ENCODE assay signal across 9 mouse cellular contexts in genomic region chr2:153493393-153493731, GRCm38 (mm10). TPM values are rescaled to one million over a fixed set of nuclear protein-coding genes. Genes with fewer than 3 reads are reported as not detected.
A peak's percentile ranks its signal among the peaks of the same experiment; 100 is the strongest.
DNase-seq lines count a peak whose midpoint lies in the region; ATAC-seq and TF ChIP-seq lines count a peak whose summit lies in the region.
"Had no signal": no experiment of that assay in that cellular context is flagged by ENCODE, and none has a peak within 500 bp of the region (broad histone marks: within the 10 kb centered on the region; RNA-seq: fewer than 3 reads in every experiment).

No protein-coding gene starts in this region.

- TF ChIP-seq CTCF in layer of hippocampus, adult 2 months (conservative IDR thresholded peaks at IDR 0.05): no peak

- peak overlapping the region; percentile 70 for H3K4me3 ChIP-seq in layer of hippocampus, adult 2 months
- no peak overlapping the region; the same call in 1 of the 2 replicates for H3K4me3 ChIP-seq in embryonic facial prominence, embryonic 11.5 days (ENCODE audit: low read depth, low read length)
- H3K4me3 ChIP-seq in intestine, embryonic 16.5 days (ENCODE audit: low read length): peak overlapping the region; percentile 68
- peak overlapping the region; percentile 56 for H3K4me3 ChIP-seq in neural tube, embryonic 13.5 days

- H3K4me1 ChIP-seq in embryonic facial prominence, embryonic 11.5 days (ENCODE audit: control insufficient read depth, insufficient read depth, low read length): peaks cover 17% of the 10 kb centered on the region
- peaks cover 31% of the 10 kb centered on the region for H3K4me1 ChIP-seq in intestine, embryonic 16.5 days (ENCODE audit: control insufficient read depth, insufficient read depth, low read length)
- H3K4me1 ChIP-seq in neural tube, embryonic 13.5 days (replicated peaks): peaks cover 68% of the 10 kb centered on the region

- no peaks in the 10 kb centered on the region for H3K9me3 ChIP-seq in embryonic facial prominence, embryonic 11.5 days (replicated peaks; ENCODE audit: control insufficient read depth, low read length)
- no peaks in the 10 kb centered on the region for H3K9me3 ChIP-seq in intestine, embryonic 16.5 days (ENCODE audit: control insufficient read depth, low read length)
- no peaks in the 10 kb centered on the region for H3K9me3 ChIP-seq in neural tube, embryonic 13.5 days

- peak overlapping the region; percentile 99 for H3K4me2 ChIP-seq in embryonic facial prominence, embryonic 11.5 days (ENCODE audit: low read depth, low read length)
- peak overlapping the region; percentile 94 for H3K4me2 ChIP-seq in intestine, embryonic 16.5 days (ENCODE audit: low read depth, low read length)
- H3K4me2 ChIP-seq in neural tube, embryonic 13.5 days: peak overlapping the region; percentile 92

- H3K27me3 ChIP-seq in embryonic facial prominence, embryonic 11.5 days (ENCODE audit: control insufficient read depth, insufficient read depth, low read length): peaks cover 7% of the 10 kb centered on the region
- H3K27me3 ChIP-seq in intestine, embryonic 16.5 days (replicated peaks; ENCODE audit: control insufficient read depth, insufficient read depth, low read length): 0 out of 2 replicates have a peak, but pooled peaks cover 4% of the 10 kb centered on the region
- peaks cover 22% of the 10 kb centered on the region for H3K27me3 ChIP-seq in neural tube, embryonic 13.5 days

- H3K27ac ChIP-seq in layer of hippocampus, adult 2 months: peak overlapping the region; percentile 93
- H3K27ac ChIP-seq in embryonic facial prominence, embryonic 11.5 days (replicated peaks; ENCODE audit: low read depth, low read length): no peak overlapping the region
- H3K27ac ChIP-seq in intestine, embryonic 16.5 days (ENCODE audit: low read length): peak overlapping the region; percentile 68
- peak overlapping the region; percentile 98 for H3K27ac ChIP-seq in neural tube, embryonic 13.5 days (replicated peaks)
- H3K27ac ChIP-seq: macrophage had no signal

- ATAC-seq in embryonic facial prominence, embryonic 11.5 days (replicated peaks; ENCODE audit: insufficient number of reproducible peaks, low FRiP score, low TSS enrichment, low read depth): no peak
- ATAC-seq in intestine, embryonic 16.5 days: no peak
- peak; percentile 10; the same call in 1 of the 2 replicates for ATAC-seq in neural tube, embryonic 13.5 days (ENCODE audit: low read depth)

- DNase-seq in layer of hippocampus, adult 2 months (ENCODE audit: low spot score in 2 of 2): no peak
- DNase-seq in layer of hippocampus, adult 9-10 months (ENCODE audit: low spot score): no peak
- DNase-seq in embryonic facial prominence, embryonic 11.5 days (ENCODE audit: low spot score): no peak
- DNase-seq in right cerebral cortex, adult 2 months (ENCODE audit: low spot score in 2 of 2): no peak
- DNase-seq in cerebellum, postnatal 4 days (ENCODE audit: low spot score in 2 of 2): no peak
- DNase-seq in adrenal gland, adult 18-20 months (ENCODE audit: low spot score in 2 of 2): no peak

- 25% methylated on average over 2 of the region's 2 CpGs for WGBS in embryonic facial prominence, embryonic 11.5 days
- 21% methylated on average over 2 of the region's 2 CpGs for WGBS in intestine, embryonic 16.5 days
- 16% methylated on average over 2 of the region's 2 CpGs for WGBS in neural tube, embryonic 13.5 days

- H3K9ac ChIP-seq in embryonic facial prominence, embryonic 11.5 days (replicated peaks; ENCODE audit: low read length): no peak overlapping the region
- H3K9ac ChIP-seq in intestine, embryonic 16.5 days (ENCODE audit: low read depth, low read length): peak overlapping the region; percentile 76
- peak overlapping the region; percentile 89 for H3K9ac ChIP-seq in neural tube, embryonic 13.5 days

- no peaks in the 10 kb centered on the region for H3K36me3 ChIP-seq in embryonic facial prominence, embryonic 11.5 days (replicated peaks; ENCODE audit: control insufficient read depth, insufficient read depth, low read depth, low read length)
- H3K36me3 ChIP-seq in intestine, embryonic 16.5 days (ENCODE audit: control insufficient read depth, insufficient read depth, low read length): no peaks in the 10 kb centered on the region
- H3K36me3 ChIP-seq in neural tube, embryonic 13.5 days: no peaks in the 10 kb centered on the region

RNA-seq across cellular contexts. Expression of gene 4930404H24Rik, which starts 0.8 kb away (rescaled TPM):
- not detected for total RNA-seq in layer of hippocampus, adult 2 months (2021)
- not detected in 2 replicates for polyA plus RNA-seq in embryonic facial prominence, embryonic 11.5 days (2014; fragmentation: Nextera tagmentation; extraction: Ambion mirVana)
- not detected in 2 replicates for polyA plus RNA-seq in intestine, embryonic 16.5 days (2015; fragmentation: Nextera tagmentation; extraction: Ambion mirVana)
- not detected in 2 replicates for polyA plus RNA-seq in neural tube, embryonic 13.5 days (2015; fragmentation: Nextera tagmentation; extraction: Ambion mirVana)
- total RNA-seq in adrenal gland, adult 18-20 months (2021): not detected
- polyA plus RNA-seq: macrophage had no signal

RNA-seq across cellular contexts. Expression of gene Nol4l, which starts 36.4 kb away (rescaled TPM):
- total RNA-seq in layer of hippocampus, adult 2 months (2021): 10 to 100 TPM; 47.6 to 52.1 TPM
- polyA plus RNA-seq in embryonic facial prominence, embryonic 11.5 days (2014; fragmentation: Nextera tagmentation; extraction: Ambion mirVana): 17.6 and 21.0 TPM in 2 replicates
- polyA plus RNA-seq in intestine, embryonic 16.5 days (2015; fragmentation: Nextera tagmentation; extraction: Ambion mirVana): 28.6 and 34.2 TPM in 2 replicates
- polyA plus RNA-seq in neural tube, embryonic 13.5 days (2015; fragmentation: Nextera tagmentation; extraction: Ambion mirVana): 40.8 and 43.3 TPM in 2 replicates
- total RNA-seq in adrenal gland, adult 18-20 months (2021): 10 to 100 TPM in 1 of 2 experiments, 1 to 10 TPM in 1; 9.4 to 13.2 TPM
